Mouse (Mus musculus): ENCODE data around the gene Plekha4. TPM values are rescaled to one million over a fixed set of nuclear protein-coding genes. Genes with fewer than 3 reads are reported as not detected.

Gene Plekha4
- polyA plus RNA-seq, 1 experiment from 2014 or later, result 0.57 TPM

- no peaks in the 10 kb centered on the region for H3K27me3 ChIP-seq (replicated peaks)
- H3K9ac ChIP-seq, result no peak overlapping the region
- no peak for ATAC-seq (ENCODE audit: insufficient number of reproducible peaks, low FRiP score)
- H3K9me3 ChIP-seq (replicated peaks), result no peaks in the 10 kb centered on the region
- WGBS, result 23% methylated on average over 17 of the region's 17 CpGs
- peak overlapping the region; percentile 43 for H3K4me2 ChIP-seq
- H3K4me3 ChIP-seq, result no peak overlapping the region
- no peaks in the 10 kb centered on the region for H3K36me3 ChIP-seq
- peaks cover 10% of the 10 kb centered on the region for H3K4me1 ChIP-seq (replicated peaks)
- H3K27ac ChIP-seq (ENCODE audit: poor library complexity, severe bottlenecking), result no peak overlapping the region
Observed at GRCm38 (mm10) chr7:45560843-45561623, 34.9 kb downstream of the Plekha4 start.

- H3K27me3 ChIP-seq (replicated peaks), result no peaks in the 10 kb centered on the region
- peaks cover 9% of the 10 kb centered on the region for H3K4me1 ChIP-seq (replicated peaks)
- no peaks in the 10 kb centered on the region for H3K36me3 ChIP-seq
- peak; percentile 20; the same call in 1 of the 2 replicates for ATAC-seq (ENCODE audit: insufficient number of reproducible peaks, low FRiP score)
- H3K27ac ChIP-seq (ENCODE audit: poor library complexity, severe bottlenecking), result no peak overlapping the region
- H3K4me2 ChIP-seq, result peak overlapping the region; percentile 43
- WGBS, result 48% methylated on average over 12 of the region's 12 CpGs
- no peaks in the 10 kb centered on the region for H3K9me3 ChIP-seq (replicated peaks)
- peak overlapping the region; percentile 43; the same call in 1 of the 2 replicates for H3K9ac ChIP-seq
- no peak overlapping the region for H3K4me3 ChIP-seq
Observed at GRCm38 (mm10) chr7:45561624-45562520, 35.7 kb downstream of the Plekha4 start.

DNA sequence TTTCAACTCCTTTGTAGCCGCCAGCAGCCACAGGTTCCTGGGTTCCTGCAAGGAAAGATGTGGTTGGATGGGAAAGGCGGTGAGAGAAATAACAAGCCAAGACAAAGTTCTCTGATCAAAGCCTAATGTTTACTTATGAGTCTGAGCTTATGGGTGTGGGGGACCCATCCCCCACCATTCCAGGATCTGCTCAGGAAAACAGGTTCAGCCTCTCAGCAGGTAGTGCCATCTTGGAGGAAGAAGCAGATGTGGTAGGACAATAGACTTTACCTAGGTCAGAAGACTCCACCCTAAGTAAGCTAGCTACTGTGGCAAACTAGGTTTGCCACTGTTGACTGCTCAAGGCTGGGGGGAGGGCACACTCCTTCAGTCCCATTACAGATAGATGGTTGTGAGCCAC lies 38.7 kb downstream of the Plekha4 start:
- ATAC-seq (ENCODE audit: insufficient number of reproducible peaks, low FRiP score), result no peak
- no peak overlapping the region for H3K4me2 ChIP-seq
- H3K9ac ChIP-seq, result no peak overlapping the region
- H3K27me3 ChIP-seq (replicated peaks), result no peaks in the 10 kb centered on the region
- no peak overlapping the region for H3K4me3 ChIP-seq
- WGBS, result 66% methylated on average over 2 of the region's 2 CpGs
- H3K27ac ChIP-seq (ENCODE audit: poor library complexity, severe bottlenecking), result no peak overlapping the region
- H3K36me3 ChIP-seq, result no peaks in the 10 kb centered on the region
- no peaks in the 10 kb centered on the region for H3K9me3 ChIP-seq (replicated peaks)
- H3K4me1 ChIP-seq (replicated peaks), result peaks cover 26% of the 10 kb centered on the region

- Histone ChIP-seq H3K27me3 (replicated peaks) (no peaks in the 10 kb centered on the region), H3K9me3 (replicated peaks) (no peaks in the 10 kb centered on the region), H3K36me3 (no peaks in the 10 kb centered on the region), H3K4me3 (no peak overlapping the region), H3K4me2 (no peak overlapping the region), H3K9ac (no peak overlapping the region), H3K4me1 (replicated peaks) (peaks cover 26% of the 10 kb centered on the region), H3K27ac (ENCODE audit: poor library complexity, severe bottlenecking) (no peak overlapping the region)
- no peak for ATAC-seq (ENCODE audit: insufficient number of reproducible peaks, low FRiP score)
- 90% methylated on average over 9 of the region's 9 CpGs for WGBS
Observed at GRCm38 (mm10) chr7:45565446-45565845, 39.3 kb downstream of the Plekha4 start.

GRCm38 (mm10) chr7:45567112-45567779 lies 41.1 kb downstream of the Plekha4 start:
- peaks cover 34% of the 10 kb centered on the region for H3K4me1 ChIP-seq (replicated peaks)
- H3K9me3 ChIP-seq (replicated peaks), result no peaks in the 10 kb centered on the region
- H3K4me3 ChIP-seq, result peak overlapping the region; percentile 56; the same call in 1 of the 2 replicates
- peak overlapping the region; percentile 86 for H3K4me2 ChIP-seq
- H3K9ac ChIP-seq, result no peak overlapping the region
- ATAC-seq (ENCODE audit: insufficient number of reproducible peaks, low FRiP score), result no peak
- H3K27me3 ChIP-seq (replicated peaks), result no peaks in the 10 kb centered on the region
- H3K36me3 ChIP-seq, result no peaks in the 10 kb centered on the region
- peak overlapping the region; percentile 82 for H3K27ac ChIP-seq (ENCODE audit: poor library complexity, severe bottlenecking)
- 61% methylated on average over 8 of the region's 8 CpGs for WGBS

GRCm38 (mm10) chr7:45567780-45568516 lies 41.8 kb downstream of the Plekha4 start:
- WGBS, result under 1% methylated on average over 24 of the region's 24 CpGs
- Histone ChIP-seq H3K4me3 (peak overlapping the region; percentile 56), H3K9me3 (replicated peaks) (no peaks in the 10 kb centered on the region), H3K27me3 (replicated peaks) (no peaks in the 10 kb centered on the region), H3K4me2 (peak overlapping the region; percentile 86), H3K27ac (ENCODE audit: poor library complexity, severe bottlenecking) (peak overlapping the region; percentile 82), H3K4me1 (replicated peaks) (peaks cover 33% of the 10 kb centered on the region), H3K36me3 (no peaks in the 10 kb centered on the region), H3K9ac (peak overlapping the region; percentile 65)
- ATAC-seq (ENCODE audit: insufficient number of reproducible peaks, low FRiP score), result peak; percentile 95

DNA sequence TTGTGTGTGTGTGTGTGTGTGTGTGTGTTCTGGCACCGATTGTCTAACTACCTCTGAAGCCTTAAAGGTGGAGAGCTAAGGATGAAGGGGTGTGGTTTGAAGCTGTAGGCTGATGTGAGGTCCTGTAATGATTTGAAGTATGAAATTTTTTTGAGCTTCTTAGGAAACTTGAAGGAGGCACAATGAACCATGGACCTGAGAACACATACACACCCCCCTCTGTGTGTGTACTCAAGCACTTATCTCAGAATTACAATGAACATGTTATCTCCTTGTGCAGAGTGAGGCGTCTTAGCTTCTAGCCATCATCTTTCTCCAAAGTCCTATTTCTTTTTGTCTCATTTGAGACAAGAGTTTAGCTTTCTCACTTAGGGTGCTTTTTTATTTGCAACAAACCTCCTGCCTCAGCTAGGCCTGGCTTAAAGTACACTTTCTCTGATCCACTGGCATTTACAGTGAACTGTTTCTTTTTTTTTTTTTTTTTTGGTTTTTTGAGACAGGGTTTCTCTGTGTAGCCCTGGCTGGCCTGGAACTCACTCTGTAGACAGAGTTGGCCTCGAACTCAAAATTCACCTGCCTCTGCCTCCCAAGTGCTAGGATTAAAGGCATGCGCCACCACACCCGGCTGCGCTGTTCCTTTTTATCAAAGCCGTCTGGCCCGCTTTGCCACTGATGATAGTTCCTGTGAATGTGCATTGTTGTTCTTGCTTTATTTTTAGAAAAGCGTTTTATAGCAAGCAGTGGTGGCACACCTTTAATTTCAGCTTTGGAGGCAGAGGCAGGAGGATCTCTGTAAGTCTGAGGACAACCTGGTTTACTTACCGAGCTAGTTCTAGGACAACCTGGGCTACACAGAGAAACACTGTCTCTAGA lies 42.7 kb downstream of the Plekha4 start:
- no peaks in the 10 kb centered on the region for H3K9me3 ChIP-seq (replicated peaks)
- H3K4me3 ChIP-seq, result peak overlapping the region; percentile 56
- ATAC-seq (ENCODE audit: insufficient number of reproducible peaks, low FRiP score), result 0 out of 2 replicates have a peak, but pooled peaks have one; percentile 1
- H3K4me1 ChIP-seq (replicated peaks), result peaks cover 34% of the 10 kb centered on the region
- no peaks in the 10 kb centered on the region for H3K36me3 ChIP-seq
- peak overlapping the region; percentile 86 for H3K4me2 ChIP-seq
- no peaks in the 10 kb centered on the region for H3K27me3 ChIP-seq (replicated peaks)
- 66% methylated on average over 10 of the region's 10 CpGs for WGBS
- H3K27ac ChIP-seq (ENCODE audit: poor library complexity, severe bottlenecking), result peak overlapping the region; percentile 82
- H3K9ac ChIP-seq, result peak overlapping the region; percentile 50; the same call in 1 of the 2 replicates

DNA sequence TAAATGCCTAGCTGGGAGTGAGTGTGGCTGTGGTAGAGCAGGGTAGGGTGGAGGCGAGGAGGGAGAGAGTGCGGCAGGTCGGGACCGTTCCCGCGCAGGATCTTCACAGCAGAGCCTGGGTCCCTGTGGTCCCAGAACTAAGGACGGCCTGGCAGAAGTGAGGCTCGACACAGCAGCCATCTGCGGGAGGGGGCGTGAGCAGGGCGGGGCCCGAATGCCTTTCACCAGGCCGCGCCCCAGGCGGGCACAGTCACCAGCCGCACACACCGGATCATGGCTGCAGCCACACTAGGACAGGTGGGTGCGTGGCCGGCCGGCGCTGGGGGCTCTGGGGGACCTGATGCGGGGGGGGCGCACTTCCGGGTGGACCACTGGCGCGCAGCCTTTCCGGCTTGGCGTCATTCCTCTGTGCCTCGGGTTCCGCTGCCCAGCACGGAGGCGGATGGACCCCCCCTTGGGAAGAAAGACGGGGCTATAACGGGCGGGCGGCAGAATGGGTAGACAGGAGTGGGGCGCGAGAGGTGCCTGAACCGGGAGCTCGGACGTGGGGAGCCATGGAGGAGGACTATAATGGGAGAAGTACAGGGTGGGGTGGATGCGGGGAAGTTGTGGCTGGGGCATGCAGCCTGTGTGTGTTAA lies 44.1 kb downstream of the Plekha4 start, which contains the start of gene Bcat2:
Gene Bcat2 (plus strand): TSS at position 51 of the 639 bp plus-strand sequence.
- Histone ChIP-seq H3K9ac (peak within 1 kb of the TSS; percentile 81), H3K36me3 (no peaks in the 10 kb centered on the region), H3K4me1 (replicated peaks) (peaks cover 42% of the 10 kb centered on the region), H3K4me2 (peak within 1 kb of the TSS; percentile 79), H3K27ac (ENCODE audit: poor library complexity, severe bottlenecking) (peak within 1 kb of the TSS; percentile 81), H3K27me3 (replicated peaks) (no peaks in the 10 kb centered on the region), H3K9me3 (replicated peaks) (no peaks in the 10 kb centered on the region), H3K4me3 (peak within 1 kb of the TSS; percentile 71)
- ATAC-seq (ENCODE audit: insufficient number of reproducible peaks, low FRiP score), result peak; percentile 79
- under 1% methylated on average over 42 of the region's 42 CpGs for WGBS

- Histone ChIP-seq H3K9ac (no peak overlapping the region), H3K9me3 (replicated peaks) (no peaks in the 10 kb centered on the region), H3K27me3 (replicated peaks) (no peaks in the 10 kb centered on the region), H3K4me1 (replicated peaks) (peaks cover 42% of the 10 kb centered on the region), H3K27ac (ENCODE audit: poor library complexity, severe bottlenecking) (no peak overlapping the region), H3K4me2 (peak overlapping the region; percentile 79), H3K36me3 (peaks cover 15% of the 10 kb centered on the region), H3K4me3 (no peak overlapping the region)
- WGBS, result 52% methylated on average over 1 of the region's 1 CpGs
- ATAC-seq (ENCODE audit: insufficient number of reproducible peaks, low FRiP score), result no peak
Observed at GRCm38 (mm10) chr7:45571966-45572365, 45.8 kb downstream of the Plekha4 start.

Data from heart, embryonic 12.5 days (tissue).